Mouse (Mus musculus): ENCODE data around the gene Ppm1h. TPM values are rescaled to one million over a fixed set of nuclear protein-coding genes. Genes with fewer than 3 reads are reported as not detected.

The Ppm1h gene
- total and polyA plus RNA-seq, 3 experiments: 1.2 to 1.3 (median 1.3) TPM

- Histone ChIP-seq H3K4me2 (ENCODE audit: insufficient read depth, low read depth, poor library complexity, severe bottlenecking) (no peak overlapping the region), H3K9me3 (replicated peaks; ENCODE audit: low read length) (no peaks in the 10 kb centered on the region), H3K9ac (ENCODE audit: insufficient read depth, low read depth) (no peak overlapping the region), H3K36me3 (replicated peaks in 1 of 2; ENCODE audit: control insufficient read depth in 1 of 2, insufficient read depth in 1 of 2, low read length in 1 of 2) (no peaks in the 10 kb centered on the region), H3K27ac (ENCODE audit: insufficient read depth, low read depth) (no peak overlapping the region), H3K27me3 (replicated peaks) (no peaks in the 10 kb centered on the region), H3K4me3 (replicated peaks in 1 of 3; ENCODE audit: low read depth in 2 of 3, low read length in 2 of 3, poor library complexity in 1 of 3) (no peak overlapping the region), H3K79me2 (replicated peaks; ENCODE audit: control insufficient read depth, extremely low read depth, insufficient read depth, poor library complexity, severe bottlenecking) (no peaks in the 10 kb centered on the region), H3K4me1 (ENCODE audit: control insufficient read depth in 1 of 2, insufficient read depth in 2 of 2) (no peaks in the 10 kb centered on the region; a peak in 1 of 4 replicates)
- dilution Hi-C loops (cut with MboI; ENCODE audit: extremely low pct_ligation_motif_present, extremely low pct_unique_long_range_greater_than_20kb, low sequenced_read_pairs): no loop called here
- in situ Hi-C loops (cut with MboI; ENCODE audit: low pct_ligation_motif_present, low pct_unique_long_range_greater_than_20kb, low sequenced_read_pairs): no loop called here
- DNase-seq (ENCODE audit: extremely low read depth): no peak
- TF ChIP-seq SIN3A (IDR thresholded peaks at IDR 0.05; ENCODE audit: low read length) (no peak), CHD1 (IDR thresholded peaks at IDR 0.05; ENCODE audit: low read depth, low read length) (no peak), JUN (IDR thresholded peaks at IDR 0.05; ENCODE audit: insufficient read depth, low read depth, low read length) (no peak), HCFC1 (IDR thresholded peaks at IDR 0.05; ENCODE audit: low read depth, low read length) (no peak), KAT2A (IDR thresholded peaks at IDR 0.05; ENCODE audit: insufficient replicate concordance, low read length) (no peak), POLR2A (IDR thresholded peaks at IDR 0.05; ENCODE audit: low read depth, low read length) (no peak), IRF4 (IDR thresholded peaks at IDR 0.05; ENCODE audit: low read depth, low read length) (no peak), ETS1 (conservative IDR thresholded peaks at IDR 0.05; ENCODE audit: low read depth, low read length) (no peak), RAD21 (IDR thresholded peaks at IDR 0.05; ENCODE audit: low read depth, low read length) (no peak), SMC3 (IDR thresholded peaks at IDR 0.05; ENCODE audit: low read depth, low read length) (no peak), E2F4 (IDR thresholded peaks at IDR 0.05; ENCODE audit: insufficient replicate concordance, low read depth, low read length) (no peak), ZKSCAN1 (IDR thresholded peaks at IDR 0.05; ENCODE audit: borderline replicate concordance, low read depth, low read length) (no peak)
These were observed 204.1 kb downstream of the Ppm1h start for GRCm38 (mm10) chr10:122882614-122883013.

- in situ Hi-C loops (cut with MboI; ENCODE audit: low pct_ligation_motif_present, low pct_unique_long_range_greater_than_20kb, low sequenced_read_pairs) (no loop called here), dilution Hi-C loops (cut with MboI; ENCODE audit: extremely low pct_ligation_motif_present, extremely low pct_unique_long_range_greater_than_20kb, low sequenced_read_pairs) (no loop called here)
- Histone ChIP-seq H3K9me3 (replicated peaks; ENCODE audit: low read length) (no peaks in the 10 kb centered on the region), H3K79me2 (replicated peaks; ENCODE audit: control insufficient read depth, extremely low read depth, insufficient read depth, poor library complexity, severe bottlenecking) (no peaks in the 10 kb centered on the region), H3K9ac (ENCODE audit: insufficient read depth, low read depth) (no peak overlapping the region), H3K27ac (ENCODE audit: insufficient read depth, low read depth) (no peak overlapping the region), H3K4me3 (replicated peaks in 1 of 3; ENCODE audit: low read depth in 2 of 3, low read length in 2 of 3, poor library complexity in 1 of 3) (no peak overlapping the region), H3K27me3 (replicated peaks) (no peaks in the 10 kb centered on the region), H3K4me2 (ENCODE audit: insufficient read depth, low read depth, poor library complexity, severe bottlenecking) (no peak overlapping the region), H3K36me3 (replicated peaks in 1 of 2; ENCODE audit: control insufficient read depth in 1 of 2, insufficient read depth in 1 of 2, low read length in 1 of 2) (no peaks in the 10 kb centered on the region), H3K4me1 (ENCODE audit: control insufficient read depth in 1 of 2, insufficient read depth in 2 of 2) (no peaks in the 10 kb centered on the region)
- DNase-seq (ENCODE audit: extremely low read depth): no peak
- no peak for TF ChIP-seq ZNF384 (IDR thresholded peaks at IDR 0.05; ENCODE audit: low read depth, low read length)
- TF ChIP-seq ZMIZ1 (IDR thresholded peaks at IDR 0.05; ENCODE audit: low read depth, low read length): no peak
- no peak for TF ChIP-seq CHD1 (IDR thresholded peaks at IDR 0.05; ENCODE audit: low read depth, low read length)
- TF ChIP-seq MAZ (IDR thresholded peaks at IDR 0.05; ENCODE audit: low read depth, low read length): no peak
- TF ChIP-seq POLR2A (IDR thresholded peaks at IDR 0.05; ENCODE audit: low read depth, low read length): no peak
- no peak for TF ChIP-seq JUN (IDR thresholded peaks at IDR 0.05; ENCODE audit: insufficient read depth, low read depth, low read length)
- no peak for TF ChIP-seq MYC (IDR thresholded peaks at IDR 0.05; ENCODE audit: low read depth, low read length)
- TF ChIP-seq MEF2A (IDR thresholded peaks at IDR 0.05; ENCODE audit: borderline replicate concordance, low read depth, low read length): no peak
- TF ChIP-seq POLR2AphosphoS2 (IDR thresholded peaks at IDR 0.05; ENCODE audit: low read depth, low read length): no peak
- no peak for TF ChIP-seq TCF12 (IDR thresholded peaks at IDR 0.05; ENCODE audit: low read depth, low read length)
These were observed 205.5 kb downstream of the Ppm1h start for GRCm38 (mm10) chr10:122883823-122884743.
